Mouse (Mus musculus) ES-Bruce4 (cell line): ENCODE results near the gene Cym.

Source experiments
- CTCF ChIP-seq: IDR thresholded peaks from one replicate; pipeline ENCODE4 v1.8.1; 2011; ENCODE audit warnings: low read depth, low read length
- EP300 ChIP-seq: IDR thresholded peaks from 2 replicates; pipeline ENCODE4 v1.6.1; 2011; ENCODE audit warnings: low read depth, low read length; ENCODE audit not compliant: insufficient read depth

DNA sequence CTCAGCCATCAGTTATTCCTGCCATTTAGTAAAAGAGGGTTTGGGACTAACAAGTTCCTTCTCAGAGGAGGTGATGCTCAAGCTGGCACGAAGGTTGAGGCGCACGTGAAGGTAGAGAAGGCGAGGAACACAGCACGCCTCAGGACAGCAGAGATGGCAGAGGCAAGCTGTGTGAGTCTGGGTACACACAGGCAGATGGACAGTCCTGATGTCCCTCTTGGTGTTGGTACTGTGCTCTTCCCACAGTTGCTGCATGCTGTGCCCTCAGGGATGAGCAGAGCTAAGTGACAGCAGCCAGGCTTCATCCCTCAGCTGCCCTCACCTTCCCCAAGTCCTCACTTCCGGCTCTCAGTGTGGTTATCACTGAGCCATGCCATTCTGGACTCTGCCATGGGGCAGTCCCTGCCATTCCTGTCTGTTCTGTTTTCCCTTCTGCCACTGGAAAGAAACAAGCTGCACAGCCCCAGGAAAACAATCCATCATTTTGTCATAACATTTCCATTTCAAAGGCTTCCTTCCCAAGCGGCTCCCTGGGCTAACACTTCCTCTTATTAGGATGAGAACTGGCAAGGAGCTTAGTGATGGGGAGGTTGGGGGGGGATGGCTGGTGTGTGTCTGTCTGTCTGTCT, 13.8 kb downstream of the Cym start:
- TF ChIP-seq EP300 (no peak), CTCF (no peak)
